Mouse (Mus musculus): Measurements from ENCODE around the gene Gtf2h4.
A peak's percentile ranks its signal among the peaks of the same experiment; 100 is the strongest.

The Gtf2h4 gene

GRCm38 (mm10) chr17:35697429-35697758 is 23.9 kb upstream of the Gtf2h4 start:
- DNase-seq (ENCODE audit: low spot score in 2 of 2), result no peak

- no peak for DNase-seq (ENCODE audit: low spot score in 2 of 2)
Measured at GRCm38 (mm10) chr17:35696691-35697090, 23.2 kb upstream of the Gtf2h4 start.

DNA sequence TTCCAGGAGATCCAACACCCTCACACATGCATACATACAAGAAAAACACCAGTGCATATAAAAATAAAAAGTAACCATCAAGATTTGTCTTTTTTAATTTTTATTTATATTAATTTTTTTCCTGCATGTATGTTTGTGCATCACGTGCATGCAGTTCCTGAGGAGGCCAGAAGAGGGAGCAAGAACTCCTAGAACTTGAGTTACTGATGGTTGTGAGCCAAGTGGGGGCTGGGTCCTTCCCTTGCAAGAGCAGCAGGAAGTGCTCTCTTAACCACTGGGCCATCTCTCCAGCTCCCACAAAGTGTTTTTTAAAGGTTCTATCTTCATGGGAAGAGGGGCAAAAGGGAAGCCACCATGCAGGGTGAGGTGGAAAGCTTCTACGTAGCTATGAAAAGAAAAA is 21.8 kb upstream of the Gtf2h4 start:
- no peak for DNase-seq (ENCODE audit: low spot score in 2 of 2)

- no peak for DNase-seq (ENCODE audit: low spot score in 2 of 2)
Measured at GRCm38 (mm10) chr17:35693906-35694305, 20.4 kb upstream of the Gtf2h4 start.

DNA sequence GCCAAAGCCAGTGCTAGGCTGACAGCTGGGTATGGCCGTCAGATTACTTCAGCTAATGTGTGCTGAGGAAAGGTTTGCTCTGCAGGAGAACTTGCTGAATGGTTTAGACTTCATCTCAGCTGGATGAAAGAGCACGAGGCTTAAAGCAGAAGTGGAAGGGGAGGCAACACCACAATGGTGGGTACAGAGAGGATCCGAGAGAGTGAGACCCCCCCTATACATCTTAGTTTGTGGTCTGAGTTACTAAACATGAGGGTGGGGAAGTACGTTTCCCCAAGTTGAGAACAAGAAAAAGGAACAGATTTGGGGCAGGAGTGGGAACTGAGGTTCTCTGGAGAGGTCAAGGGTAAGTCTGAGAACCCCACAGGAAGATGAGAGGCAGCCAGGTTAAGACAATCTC is 18.8 kb upstream of the Gtf2h4 start:
- no peak for DNase-seq (ENCODE audit: low spot score in 2 of 2)

GRCm38 (mm10) chr17:35691811-35692210 is 18.3 kb upstream of the Gtf2h4 start:
- no peak for DNase-seq (ENCODE audit: low spot score in 2 of 2)

DNA sequence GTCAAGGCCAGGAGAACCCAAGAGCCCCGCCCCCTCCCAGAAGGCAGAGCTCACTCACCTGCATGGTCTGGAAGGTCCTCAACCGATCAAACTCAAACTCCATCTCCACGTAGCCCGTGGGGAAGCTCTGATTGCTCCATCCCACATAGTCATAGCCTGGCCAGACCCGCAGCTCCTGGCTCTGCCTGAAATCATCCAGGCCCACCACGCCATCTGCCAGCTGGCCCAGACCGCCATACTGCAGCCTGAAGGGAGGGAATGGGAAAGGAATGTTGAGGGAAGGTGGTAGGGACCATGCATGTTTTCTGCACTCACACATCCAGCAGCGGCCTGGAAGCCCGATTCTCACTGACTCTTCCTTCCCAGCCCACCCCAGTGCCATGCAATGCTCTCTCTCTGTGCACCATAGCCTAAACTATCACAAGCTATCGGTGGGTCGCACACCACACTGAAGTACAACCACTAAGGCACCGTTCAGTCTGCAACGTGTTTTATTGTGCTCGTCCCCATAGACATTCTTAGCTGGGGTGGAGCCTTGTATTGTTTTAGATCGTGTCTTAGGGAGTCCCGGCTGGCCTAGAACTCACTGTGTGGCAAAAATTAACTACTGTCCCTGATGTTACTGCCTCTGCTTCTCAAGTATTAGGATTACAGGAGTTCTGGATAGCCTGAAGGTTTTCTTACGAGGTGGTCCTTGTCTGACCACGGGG is 16.6 kb upstream of the Gtf2h4 start:
- no peak for DNase-seq (ENCODE audit: low spot score in 2 of 2)

- DNase-seq (ENCODE audit: low spot score in 2 of 2), result no peak
Measured at GRCm38 (mm10) chr17:35688347-35689175, 15.0 kb upstream of the Gtf2h4 start.

DNA sequence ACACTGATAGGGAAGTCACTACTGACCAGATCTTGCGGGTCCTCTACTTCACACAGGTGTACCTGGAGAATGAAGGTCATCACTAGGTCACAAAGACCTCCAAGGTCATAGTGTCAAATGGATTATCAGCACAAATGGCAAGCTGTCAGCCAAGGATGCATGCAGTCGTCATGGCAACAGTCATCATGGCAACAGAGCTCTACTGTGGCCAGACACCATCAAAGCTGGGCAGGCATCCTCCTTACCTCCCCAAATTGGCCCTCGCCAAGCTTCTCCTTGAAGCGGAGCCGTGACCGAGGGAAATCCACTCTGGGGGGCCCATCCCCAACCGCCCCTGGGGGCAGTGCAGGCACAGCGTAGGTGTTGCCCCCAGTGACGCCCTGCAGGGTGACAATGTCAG is 11.5 kb upstream of the Gtf2h4 start:
- DNase-seq (ENCODE audit: low spot score in 2 of 2), result no peak

GRCm38 (mm10) chr17:35681986-35682385 is 8.4 kb upstream of the Gtf2h4 start:
- no peak for DNase-seq (ENCODE audit: low spot score in 2 of 2)

- no peak for DNase-seq (ENCODE audit: low spot score in 2 of 2)
Measured at GRCm38 (mm10) chr17:35680591-35680990, 7.1 kb upstream of the Gtf2h4 start.

DNA sequence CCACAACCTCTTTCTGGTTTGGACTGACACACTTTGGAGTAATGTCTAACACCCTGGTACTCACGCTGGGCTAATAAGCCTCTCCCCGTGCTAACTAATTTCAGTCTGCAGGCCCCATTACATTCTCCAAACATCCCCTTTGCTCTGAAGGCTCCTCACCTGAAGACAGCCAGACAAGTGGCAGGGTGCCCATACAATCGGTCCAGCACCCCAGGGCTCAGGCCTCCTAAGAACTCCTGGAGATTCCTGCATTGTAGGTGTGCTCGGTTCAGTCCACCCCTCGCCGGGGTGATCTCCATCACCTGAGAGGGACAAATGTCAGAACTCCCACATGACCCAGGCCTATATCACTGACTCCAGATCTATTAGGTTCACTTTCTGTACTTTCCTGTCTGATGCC is 1.0 kb downstream of the Gtf2h4 start:
- DNase-seq (ENCODE audit: low spot score in 2 of 2), result no peak

DNA sequence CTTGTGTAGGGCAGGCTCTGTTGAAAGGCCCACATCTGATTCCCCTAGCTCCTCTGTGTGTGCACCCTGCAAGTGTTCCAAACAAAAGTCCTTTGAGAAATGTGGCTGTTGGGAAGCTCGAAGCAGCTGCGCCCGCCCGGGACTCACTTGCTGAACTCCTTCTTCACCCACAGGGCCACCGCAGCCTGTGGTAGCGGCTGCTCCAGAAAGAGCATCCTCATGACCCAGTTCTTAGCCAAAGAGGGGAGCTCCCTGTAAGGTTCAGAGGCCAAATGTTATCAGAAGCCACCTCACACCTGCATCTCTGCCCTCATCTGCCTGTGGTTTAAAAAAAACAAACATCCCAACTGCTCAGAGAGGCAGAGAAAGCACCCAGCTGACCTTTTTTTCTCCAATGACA is 1.7 kb downstream of the Gtf2h4 start:
- DNase-seq (ENCODE audit: low spot score in 2 of 2), result no peak

DNA sequence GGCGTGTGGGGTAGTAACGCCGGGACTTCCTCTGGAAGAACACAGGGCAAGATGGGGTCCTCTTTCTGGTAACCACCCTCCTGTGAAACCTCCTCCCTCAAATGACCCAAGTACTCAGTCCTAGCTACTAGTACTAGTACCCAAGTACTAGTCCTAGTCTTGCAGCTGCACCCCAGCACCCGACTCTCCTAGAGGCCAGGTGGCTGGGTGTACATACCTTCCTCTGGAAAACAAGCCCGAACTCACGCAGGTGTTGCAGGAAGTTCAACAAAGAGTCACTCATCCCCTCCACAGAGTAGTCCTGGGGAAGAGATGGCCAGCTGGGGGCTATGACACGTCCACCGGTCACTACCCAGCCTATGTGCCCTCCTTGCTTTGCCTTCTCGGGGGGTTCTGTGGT is 3.8 kb downstream of the Gtf2h4 start:
- DNase-seq (ENCODE audit: low spot score in 2 of 2), result no peak

DNA sequence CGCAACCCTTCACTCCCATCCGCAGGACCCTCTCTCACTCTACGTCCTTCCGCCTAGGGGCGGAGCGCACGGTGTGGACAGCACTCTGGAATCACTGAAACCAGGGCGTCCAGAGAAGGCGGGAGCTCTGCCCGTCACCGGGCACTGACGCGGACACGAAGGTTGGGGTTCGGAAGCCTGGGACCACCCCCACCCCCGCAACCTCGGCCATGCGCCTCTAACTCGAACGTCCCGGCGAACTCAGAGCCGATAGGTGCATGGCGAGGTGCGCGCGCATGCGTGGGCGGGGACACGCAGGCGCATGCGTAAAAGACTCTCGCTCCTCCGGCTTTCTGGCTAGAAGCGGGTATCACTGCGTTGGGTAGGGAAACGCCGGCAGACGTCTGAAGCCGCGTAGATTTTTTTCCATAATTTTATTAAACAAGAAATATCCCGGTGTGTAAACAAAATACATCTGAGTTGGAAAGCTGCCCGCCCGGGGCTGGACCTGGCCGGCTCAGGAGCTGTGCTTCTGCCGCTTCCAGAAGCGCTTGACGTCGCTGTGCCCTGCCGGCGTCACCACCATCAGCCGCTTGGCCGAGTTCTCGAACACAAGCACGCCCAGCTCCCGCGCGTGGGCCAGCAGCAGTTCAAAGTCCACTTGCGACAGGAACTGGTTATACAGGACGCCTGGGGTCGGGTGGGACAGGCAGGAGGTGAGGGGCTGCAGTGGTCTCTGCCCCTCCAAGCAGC is 6.0 kb downstream of the Gtf2h4 start, which contains the start of gene Vars2:
Gene Vars2, minus strand, starts transcription at position 259 of the 732 bp plus-strand sequence.
- DNase-seq (ENCODE audit: low spot score in 2 of 2), result peak; percentile 90 to 97

GRCm38 (mm10) chr17:35666851-35667256 is 6.7 kb downstream of the Gtf2h4 start:
- peak in 1 of 2 experiments; percentile 28 for DNase-seq (ENCODE audit: low spot score in 2 of 2)

- DNase-seq (ENCODE audit: low spot score in 2 of 2), result peak in 1 of 2 experiments; percentile 44
Measured at GRCm38 (mm10) chr17:35665957-35666515, 7.5 kb downstream of the Gtf2h4 start.

- no peak for DNase-seq (ENCODE audit: low spot score in 2 of 2)
Measured at GRCm38 (mm10) chr17:35653086-35653485, 20.5 kb downstream of the Gtf2h4 start.

GRCm38 (mm10) chr17:35649429-35649828 is 24.1 kb downstream of the Gtf2h4 start:
- no peak for DNase-seq (ENCODE audit: low spot score in 2 of 2)

DNA sequence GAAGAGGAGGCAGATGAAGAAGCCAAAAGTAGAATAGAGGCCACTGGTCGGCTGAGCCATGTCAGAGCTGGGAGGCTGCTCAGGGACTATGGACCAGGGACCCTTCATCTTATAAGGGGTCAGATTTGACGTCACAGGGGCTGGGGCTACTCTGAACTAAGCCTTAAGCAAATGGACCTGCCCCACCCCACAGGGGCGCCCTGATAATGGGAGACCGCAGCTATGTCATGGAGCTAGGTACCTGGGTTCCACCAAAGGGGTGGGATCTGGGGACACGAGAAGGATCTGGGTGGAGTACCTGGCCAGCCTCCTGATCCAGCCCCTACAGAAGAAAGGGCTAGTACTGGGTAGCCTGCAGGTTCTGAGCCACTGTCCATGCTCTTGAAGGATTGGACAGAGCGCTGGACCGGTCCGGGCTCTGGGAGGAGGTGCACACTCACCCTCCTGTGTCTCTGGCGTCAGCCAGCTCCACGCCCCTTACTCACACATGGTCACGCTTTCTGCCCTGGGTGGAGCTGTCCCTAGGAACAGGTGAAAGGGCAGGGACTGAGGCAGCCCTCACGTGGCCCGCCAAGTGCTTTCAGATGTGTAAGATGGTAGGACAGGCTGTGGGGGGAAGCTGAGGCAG is 29.8 kb downstream of the Gtf2h4 start, which contains the start of gene Mucl3:
Gene Mucl3, minus strand, starts transcription at position 87 of the 628 bp plus-strand sequence.
- DNase-seq (ENCODE audit: low spot score in 2 of 2), result no peak

DNA sequence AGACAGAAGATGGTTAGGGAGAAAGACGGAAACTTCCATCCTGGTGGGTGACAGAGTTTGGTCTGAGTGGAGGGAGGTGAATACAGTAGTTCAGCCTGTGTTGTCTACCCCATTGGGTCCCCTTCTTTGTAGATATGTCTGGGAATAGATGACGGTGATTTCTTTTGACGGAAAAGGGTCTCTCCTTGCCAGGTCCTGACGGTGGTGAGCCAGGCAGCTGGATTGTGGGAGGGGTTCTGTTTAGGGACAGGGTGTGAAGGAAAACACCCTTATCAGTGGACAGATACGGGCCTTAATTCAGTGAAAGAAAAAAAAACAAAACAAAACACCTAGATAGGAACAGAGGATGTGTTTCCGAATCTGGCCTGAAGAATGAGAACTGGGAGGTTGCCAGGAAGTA is 34.2 kb downstream of the Gtf2h4 start:
- no peak for DNase-seq (ENCODE audit: low spot score in 2 of 2)
